ENCODE assay signal across 8 mouse cellular contexts in the genomic region with DNA sequence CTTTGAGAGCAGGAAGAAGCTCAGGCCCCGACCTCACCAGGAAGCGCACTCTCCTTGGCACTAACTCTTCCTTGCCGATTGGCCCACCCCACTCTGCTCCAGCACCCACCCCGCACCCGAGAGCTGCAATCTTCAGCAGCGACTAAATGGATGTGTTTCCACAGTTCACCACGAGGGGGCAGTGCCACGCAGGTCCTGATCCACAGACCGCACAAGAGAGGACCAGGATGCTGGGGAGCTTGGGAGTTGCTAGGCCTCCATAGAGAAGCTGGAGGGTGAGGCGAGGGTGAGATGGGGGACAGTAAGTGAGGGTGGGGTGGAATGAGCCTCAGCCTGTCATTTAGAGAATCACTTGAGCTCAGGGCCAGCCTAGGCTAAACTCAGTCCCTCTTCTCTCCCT. TPM values are rescaled to one million over a fixed set of nuclear protein-coding genes. Genes with fewer than 3 reads are reported as not detected.
DNase-seq lines count a peak whose midpoint lies in the region; ATAC-seq and TF ChIP-seq lines count a peak whose summit lies in the region.

No protein-coding gene starts in this region.

- peak; percentile 94 for DNase-seq in brain, adult 2 months (ENCODE audit: low read depth, low spot score)
- DNase-seq in kidney, postnatal 0 days (ENCODE audit: low spot score) = peak; percentile 91
- DNase-seq in natural killer cell, adult 2 months (ENCODE audit: low spot score in 2 of 2) = peak; percentile 76 to 85

- H3K27ac ChIP-seq in heart, embryonic 13.5 days (replicated peaks) = no peak overlapping the region
- H3K27ac ChIP-seq in kidney, postnatal 0 days = no peak overlapping the region
- H3K27ac ChIP-seq in liver, embryonic 12.5 days = no peak overlapping the region
- no peak overlapping the region for H3K27ac ChIP-seq in stomach, embryonic 15.5 days

- peak; percentile 79 for TF ChIP-seq CTCF in C2C12 (IDR thresholded peaks at IDR 0.05; ENCODE audit: control insufficient read depth, insufficient read depth, insufficient read length)
- TF ChIP-seq CTCF in kidney, postnatal 0 days (IDR thresholded peaks at IDR 0.05; ENCODE audit: low read depth) = peak; percentile 98

- no peaks in the 10 kb centered on the region for H3K27me3 ChIP-seq in C2C12 (ENCODE audit: control insufficient read depth, insufficient read depth, insufficient read length)
- H3K27me3 ChIP-seq in heart, embryonic 13.5 days (replicated peaks) = peaks cover 47% of the 10 kb centered on the region
- H3K27me3 ChIP-seq in kidney, postnatal 0 days (ENCODE audit: insufficient read depth, low read length) = no peaks in the 10 kb centered on the region
- H3K27me3 ChIP-seq in liver, embryonic 12.5 days (replicated peaks) = peaks cover 46% of the 10 kb centered on the region
- H3K27me3 ChIP-seq in stomach, embryonic 15.5 days (replicated peaks) = peaks cover 5% of the 10 kb centered on the region; the same call in 1 of the 2 replicates

- H3K36me3 ChIP-seq in C2C12 (ENCODE audit: control insufficient read depth, insufficient read depth) = no peaks in the 10 kb centered on the region
- H3K36me3 ChIP-seq in heart, embryonic 13.5 days = no peaks in the 10 kb centered on the region
- H3K36me3 ChIP-seq in kidney, postnatal 0 days (ENCODE audit: insufficient read depth, low read length) = no peaks in the 10 kb centered on the region
- no peaks in the 10 kb centered on the region for H3K36me3 ChIP-seq in liver, embryonic 12.5 days
- no peaks in the 10 kb centered on the region for H3K36me3 ChIP-seq in stomach, embryonic 15.5 days

- 1% methylated on average over 10 of the region's 10 CpGs for WGBS in heart, embryonic 13.5 days
- 1% methylated on average over 10 of the region's 10 CpGs for WGBS in kidney, postnatal 0 days
- 1% methylated on average over 10 of the region's 10 CpGs for WGBS in liver, embryonic 12.5 days (ENCODE audit: insufficient replicate concordance)
- 3% methylated on average over 10 of the region's 10 CpGs for WGBS in stomach, embryonic 15.5 days

- peaks cover 19% of the 10 kb centered on the region for H3K4me1 ChIP-seq in heart, embryonic 13.5 days
- H3K4me1 ChIP-seq in kidney, postnatal 0 days (replicated peaks; ENCODE audit: insufficient read depth, low read length) = no peaks in the 10 kb centered on the region
- H3K4me1 ChIP-seq in liver, embryonic 12.5 days = peaks cover 64% of the 10 kb centered on the region
- H3K4me1 ChIP-seq in stomach, embryonic 15.5 days = peaks cover 9% of the 10 kb centered on the region; the same call in 1 of the 2 replicates

- no peaks in the 10 kb centered on the region for H3K9me3 ChIP-seq in heart, embryonic 13.5 days
- no peaks in the 10 kb centered on the region for H3K9me3 ChIP-seq in kidney, postnatal 0 days (replicated peaks; ENCODE audit: low read length)
- peaks cover 9% of the 10 kb centered on the region for H3K9me3 ChIP-seq in liver, embryonic 12.5 days (replicated peaks)
- H3K9me3 ChIP-seq in stomach, embryonic 15.5 days = no peaks in the 10 kb centered on the region

- H3K4me2 ChIP-seq in heart, embryonic 13.5 days = peak overlapping the region; percentile 48
- H3K4me2 ChIP-seq in kidney, postnatal 0 days (ENCODE audit: low read length) = peak overlapping the region; percentile 30; the same call in 1 of the 2 replicates
- H3K4me2 ChIP-seq in liver, embryonic 12.5 days = peak overlapping the region; percentile 40
- peak overlapping the region; percentile 42 for H3K4me2 ChIP-seq in stomach, embryonic 15.5 days

- H3K4me3 ChIP-seq in C2C12 (ENCODE audit: insufficient read depth, poor library complexity, severe bottlenecking) = no peak overlapping the region
- H3K4me3 ChIP-seq in heart, embryonic 13.5 days = no peak overlapping the region
- H3K4me3 ChIP-seq in kidney, postnatal 0 days (replicated peaks; ENCODE audit: low read depth, low read length) = no peak overlapping the region
- H3K4me3 ChIP-seq in liver, embryonic 12.5 days = no peak overlapping the region
- H3K4me3 ChIP-seq in stomach, embryonic 15.5 days (replicated peaks) = peak overlapping the region; percentile 13; the same call in 1 of the 2 replicates

- no peaks in the 10 kb centered on the region for H3K79me3 ChIP-seq in C2C12 (ENCODE audit: low read depth)

- no peaks in the 10 kb centered on the region for H3K79me2 ChIP-seq in C2C12 (ENCODE audit: control insufficient read depth, insufficient read depth)

- H3ac ChIP-seq in C2C12 (ENCODE audit: control insufficient read depth, insufficient read length, low read depth) = no peak overlapping the region

- no peak overlapping the region for H3K9ac ChIP-seq in heart, embryonic 13.5 days
- no peak overlapping the region for H3K9ac ChIP-seq in kidney, postnatal 0 days (ENCODE audit: low read depth, low read length)
- H3K9ac ChIP-seq in liver, embryonic 12.5 days = no peak overlapping the region
- no peak overlapping the region for H3K9ac ChIP-seq in stomach, embryonic 15.5 days

- ATAC-seq in erythroid progenitor cell, adult 5-6 weeks (replicated peaks; ENCODE audit: low FRiP score, poor library complexity, severe bottlenecking) = peak; percentile 60
- no peak for ATAC-seq in heart, embryonic 13.5 days (ENCODE audit: extremely low read depth, insufficient number of reproducible peaks, low FRiP score, low TSS enrichment)
- ATAC-seq in kidney, postnatal 0 days (replicated peaks; ENCODE audit: low FRiP score, low read depth) = peak; percentile 41; the same call in 1 of the 2 replicates
- peak; percentile 16; the same call in 1 of the 2 replicates for ATAC-seq in liver, embryonic 12.5 days
- peak; percentile 41 for ATAC-seq in stomach, embryonic 15.5 days (ENCODE audit: insufficient read depth, low FRiP score, low read depth)

TF ChIP-seq in C2C12, 6 proteins besides CTCF, POLR2A, EP300 and RAD21:
- TF ChIP-seq MYOD1 (IDR thresholded peaks at IDR 0.05; ENCODE audit: control insufficient read depth, insufficient read length, low read depth) (no peak), MYOG (IDR thresholded peaks at IDR 0.05; ENCODE audit: control insufficient read depth, extremely low read depth, insufficient read length) (no peak), MAX (IDR thresholded peaks at IDR 0.05) (no peak), FOSL1 (IDR thresholded peaks at IDR 0.05; ENCODE audit: insufficient read depth, low read length, poor library complexity, severe bottlenecking) (no peak), USF1 (IDR thresholded peaks at IDR 0.05; ENCODE audit: low read depth) (no peak), CEBPB (IDR thresholded peaks at IDR 0.05; ENCODE audit: low read depth) (no peak)

RNA-seq across cellular contexts. Expression of gene Cryba4, which starts 11.6 kb away (rescaled TPM):
- polyA plus RNA-seq in C2C12 (2012; fragmentation: generic; extraction: Trizol) = 1.9 TPM
- not detected in 2 replicates for total RNA-seq in erythroid progenitor cell, adult 5-6 weeks (2015; ENCODE audit: low replicate concordance)
- total RNA-seq in erythroid progenitor cell, adult 5-6 weeks (2017; ENCODE audit: low replicate concordance) = not detected in 2 replicates
- polyA plus RNA-seq in heart, embryonic 13.5 days (2015; fragmentation: Nextera tagmentation; extraction: Ambion mirVana) = 1.6 and 1.9 TPM in 2 replicates
- 0.58 and 0.64 TPM in 2 replicates for polyA plus RNA-seq in kidney, postnatal 0 days (2015; fragmentation: Nextera tagmentation; extraction: Ambion mirVana)
- polyA plus RNA-seq in liver, embryonic 12.5 days (2016; fragmentation: Nextera tagmentation; extraction: Ambion mirVana) = 0.73 and 0.77 TPM in 2 replicates
- polyA plus RNA-seq in stomach, embryonic 15.5 days (2015; fragmentation: Nextera tagmentation; extraction: Ambion mirVana) = 1.7 TPM in 2 replicates

RNA-seq across cellular contexts. Expression of gene Crybb1, which starts 14.9 kb away (rescaled TPM):
- 0.06 TPM for polyA plus RNA-seq in C2C12 (2012; fragmentation: generic; extraction: Trizol)
- total RNA-seq in erythroid progenitor cell, adult 5-6 weeks (2015; ENCODE audit: low replicate concordance) = not detected in 2 replicates
- total RNA-seq in erythroid progenitor cell, adult 5-6 weeks (2017; ENCODE audit: low replicate concordance) = not detected in 2 replicates
- polyA plus RNA-seq in heart, embryonic 13.5 days (2015; fragmentation: Nextera tagmentation; extraction: Ambion mirVana) = 1.2 and 2.2 TPM in 2 replicates
- 3.4 TPM in 2 replicates for polyA plus RNA-seq in kidney, postnatal 0 days (2015; fragmentation: Nextera tagmentation; extraction: Ambion mirVana)
- 0.15 and 0.16 TPM in 2 replicates for polyA plus RNA-seq in liver, embryonic 12.5 days (2016; fragmentation: Nextera tagmentation; extraction: Ambion mirVana)
- 4.0 TPM in 2 replicates for polyA plus RNA-seq in stomach, embryonic 15.5 days (2015; fragmentation: Nextera tagmentation; extraction: Ambion mirVana)

RNA-seq across cellular contexts. Expression of gene Tpst2, which starts 35.7 kb away (rescaled TPM):
- 155 TPM for polyA plus RNA-seq in C2C12 (2012; fragmentation: generic; extraction: Trizol)
- total RNA-seq in erythroid progenitor cell, adult 5-6 weeks (2015; ENCODE audit: low replicate concordance) = 3.4 and 6.5 TPM in 2 replicates
- total RNA-seq in erythroid progenitor cell, adult 5-6 weeks (2017; ENCODE audit: low replicate concordance) = 5.8 and 19.2 TPM in 2 replicates
- 36.8 and 37.5 TPM in 2 replicates for polyA plus RNA-seq in heart, embryonic 13.5 days (2015; fragmentation: Nextera tagmentation; extraction: Ambion mirVana)
- 63.8 and 65.5 TPM in 2 replicates for polyA plus RNA-seq in kidney, postnatal 0 days (2015; fragmentation: Nextera tagmentation; extraction: Ambion mirVana)
- polyA plus RNA-seq in liver, embryonic 12.5 days (2016; fragmentation: Nextera tagmentation; extraction: Ambion mirVana) = 40.5 and 45.1 TPM in 2 replicates
- 40.8 and 44.4 TPM in 2 replicates for polyA plus RNA-seq in stomach, embryonic 15.5 days (2015; fragmentation: Nextera tagmentation; extraction: Ambion mirVana)
